Mouse (Mus musculus) heart, embryonic 10.5 days (tissue): ENCODE measurements around the gene Rnf157. TPM values are rescaled to one million over a fixed set of nuclear protein-coding genes. Genes with fewer than 3 reads are reported as not detected.
A peak's percentile ranks its signal among the peaks of the same experiment; 100 is the strongest.

Source experiments
- DNase-seq: peaks from one replicate; pipeline ENCODE4 v3.0.0-alpha.2; 2017; ENCODE audit warnings: low spot score
- H3K27ac ChIP-seq: fragments of 300-500 bp; sonication (generic); 2 replicates; pipeline ENCODE4 v1.5.1; 2016; ENCODE audit warnings: mild to moderate bottlenecking
- H3K27me3 ChIP-seq: fragments of 300-500 bp; sonication (generic); 2 replicates; pipeline ENCODE4 v1.6.1; 2016; ENCODE audit warnings: mild to moderate bottlenecking; ENCODE audit not compliant: poor library complexity, insufficient read depth, severe bottlenecking
- H3K36me3 ChIP-seq: fragments of 300-500 bp; sonication (generic); 2 replicates; pipeline ENCODE4 v1.6.1; 2016; ENCODE audit warnings: mild to moderate bottlenecking, moderate library complexity
- H3K4me1 ChIP-seq: fragments of 300-500 bp; sonication (generic); 2 replicates; pipeline ENCODE4 v1.6.1; 2016; ENCODE audit warnings: mild to moderate bottlenecking
- H3K4me3 ChIP-seq: fragments of 300-500 bp; sonication (generic); 2 replicates; pipeline ENCODE4 v1.5.1; 2016; ENCODE audit warnings: mild to moderate bottlenecking, moderate library complexity
- H3K9me3 ChIP-seq: fragments of 300-500 bp; sonication (generic); 2 replicates; pipeline ENCODE4 v1.6.1; 2016; ENCODE audit warnings: mild to moderate bottlenecking, moderate library complexity
- WGBS: fragments of 180-500 bp; shearing (Covaris S2); methylation state at CpG from one replicate; pipeline ENCODE4 v1.1.7; 2016; 5-methylcytosine and 5-hydroxymethylcytosine counted together
- polyA plus RNA-seq: library from polyadenylated mRNA; unstranded; fragments of >200 nt; fragmentation: Nextera tagmentation; extraction: Ambion mirVana; gene quantifications from 2 replicates; pipeline ENCODE4 v1.2.1, GENCODE M21; 2016

Gene Rnf157
- polyA plus RNA-seq, 1 experiment from 2014 or later = 7.3 TPM

- DNase-seq = no peak
- 0 out of 2 replicates have a peak overlapping the region, but pooled peaks have one; percentile 12 for H3K4me3 ChIP-seq
- H3K9me3 ChIP-seq = no peaks in the 10 kb centered on the region
- H3K36me3 ChIP-seq = no peaks in the 10 kb centered on the region
- peak overlapping the region; percentile 79; the same call in 1 of the 2 replicates for H3K27ac ChIP-seq
- 80% methylated on average over 3 of the region's 3 CpGs for WGBS
- H3K27me3 ChIP-seq = peaks cover 71% of the 10 kb centered on the region
- H3K4me1 ChIP-seq = peaks cover 70% of the 10 kb centered on the region
Measured at GRCm38 (mm10) chr11:116332983-116333270, 79.9 kb downstream of the Rnf157 start.

GRCm38 (mm10) chr11:116332232-116332982 lies 80.4 kb downstream of the Rnf157 start:
- no peaks in the 10 kb centered on the region for H3K36me3 ChIP-seq
- H3K4me3 ChIP-seq = peak overlapping the region; percentile 19; the same call in 1 of the 2 replicates
- peak overlapping the region; percentile 79 for H3K27ac ChIP-seq
- H3K27me3 ChIP-seq = peaks cover 66% of the 10 kb centered on the region
- no peak for DNase-seq
- no peaks in the 10 kb centered on the region for H3K9me3 ChIP-seq
- 46% methylated on average over 19 of the region's 19 CpGs for WGBS
- H3K4me1 ChIP-seq = peaks cover 66% of the 10 kb centered on the region

GRCm38 (mm10) chr11:116330211-116330518 lies 82.7 kb downstream of the Rnf157 start:
- H3K27me3 ChIP-seq = peaks cover 54% of the 10 kb centered on the region
- no peak for DNase-seq
- H3K9me3 ChIP-seq = no peaks in the 10 kb centered on the region
- H3K36me3 ChIP-seq = no peaks in the 10 kb centered on the region
- WGBS = 70% methylated on average over 7 of the region's 7 CpGs
- H3K4me3 ChIP-seq = no peak overlapping the region
- H3K4me1 ChIP-seq = peaks cover 49% of the 10 kb centered on the region
- 0 out of 2 replicates have a peak overlapping the region, but pooled peaks have one; percentile 38 for H3K27ac ChIP-seq

DNA sequence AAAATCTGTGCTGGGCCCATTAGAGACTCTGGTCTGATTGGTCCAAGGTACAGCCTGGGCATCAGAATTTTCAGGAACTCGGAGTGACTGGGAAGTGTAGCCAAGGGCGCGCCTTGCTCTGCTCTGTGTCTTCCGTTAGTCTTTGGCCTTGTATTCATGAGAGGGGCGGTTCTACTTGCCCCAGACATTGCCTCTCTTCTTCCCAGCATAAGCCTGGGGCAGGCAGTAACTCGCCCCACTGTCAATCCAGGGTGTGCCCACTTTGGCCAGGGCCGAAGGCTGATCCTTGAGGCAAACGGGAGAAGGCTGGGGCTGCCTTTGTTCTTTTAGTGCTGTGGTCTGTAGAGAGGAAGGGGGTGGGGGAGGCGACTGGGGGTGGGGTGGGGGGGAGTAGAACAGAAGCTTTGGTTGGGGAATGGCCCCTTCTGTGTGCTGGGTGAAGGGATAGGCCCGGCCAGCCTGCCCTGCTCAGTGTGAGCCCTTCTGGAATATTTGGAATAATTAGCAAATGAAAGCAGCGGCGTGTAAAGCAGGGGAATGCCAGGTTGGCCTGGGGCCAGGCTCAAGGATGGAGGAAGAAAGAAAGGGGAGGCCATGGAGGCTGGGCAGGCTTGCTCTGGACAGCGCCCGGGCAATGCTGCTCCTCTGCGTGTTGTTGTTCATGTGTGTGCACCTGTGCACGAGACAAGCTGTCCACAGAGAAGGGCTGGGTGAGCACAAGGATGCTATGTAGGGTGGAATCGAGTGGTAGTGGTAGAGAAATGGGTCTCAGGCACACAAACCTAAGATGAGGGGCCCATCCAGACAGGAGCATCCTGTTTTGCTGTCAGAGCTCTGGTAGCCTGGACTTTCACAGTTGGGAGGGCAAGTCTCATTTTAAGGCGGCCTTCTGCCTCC lies 83.3 kb downstream of the Rnf157 start:
- Histone ChIP-seq H3K36me3 (no peaks in the 10 kb centered on the region), H3K27me3 (peaks cover 48% of the 10 kb centered on the region), H3K27ac (peak overlapping the region; percentile 38; the same call in 1 of the 2 replicates), H3K4me1 (peaks cover 43% of the 10 kb centered on the region), H3K9me3 (no peaks in the 10 kb centered on the region), H3K4me3 (no peak overlapping the region)
- WGBS = 61% methylated on average over 18 of the region's 18 CpGs
- DNase-seq = no peak

- H3K27me3 ChIP-seq = peaks cover 30% of the 10 kb centered on the region
- no peak overlapping the region for H3K4me3 ChIP-seq
- peaks cover 21% of the 10 kb centered on the region for H3K4me1 ChIP-seq
- H3K9me3 ChIP-seq = no peaks in the 10 kb centered on the region
- H3K36me3 ChIP-seq = no peaks in the 10 kb centered on the region
- WGBS = 57% methylated on average over 7 of the region's 7 CpGs
- no peak for DNase-seq
- H3K27ac ChIP-seq = no peak overlapping the region
Measured at GRCm38 (mm10) chr11:116326963-116327603, 85.7 kb downstream of the Rnf157 start.

DNA sequence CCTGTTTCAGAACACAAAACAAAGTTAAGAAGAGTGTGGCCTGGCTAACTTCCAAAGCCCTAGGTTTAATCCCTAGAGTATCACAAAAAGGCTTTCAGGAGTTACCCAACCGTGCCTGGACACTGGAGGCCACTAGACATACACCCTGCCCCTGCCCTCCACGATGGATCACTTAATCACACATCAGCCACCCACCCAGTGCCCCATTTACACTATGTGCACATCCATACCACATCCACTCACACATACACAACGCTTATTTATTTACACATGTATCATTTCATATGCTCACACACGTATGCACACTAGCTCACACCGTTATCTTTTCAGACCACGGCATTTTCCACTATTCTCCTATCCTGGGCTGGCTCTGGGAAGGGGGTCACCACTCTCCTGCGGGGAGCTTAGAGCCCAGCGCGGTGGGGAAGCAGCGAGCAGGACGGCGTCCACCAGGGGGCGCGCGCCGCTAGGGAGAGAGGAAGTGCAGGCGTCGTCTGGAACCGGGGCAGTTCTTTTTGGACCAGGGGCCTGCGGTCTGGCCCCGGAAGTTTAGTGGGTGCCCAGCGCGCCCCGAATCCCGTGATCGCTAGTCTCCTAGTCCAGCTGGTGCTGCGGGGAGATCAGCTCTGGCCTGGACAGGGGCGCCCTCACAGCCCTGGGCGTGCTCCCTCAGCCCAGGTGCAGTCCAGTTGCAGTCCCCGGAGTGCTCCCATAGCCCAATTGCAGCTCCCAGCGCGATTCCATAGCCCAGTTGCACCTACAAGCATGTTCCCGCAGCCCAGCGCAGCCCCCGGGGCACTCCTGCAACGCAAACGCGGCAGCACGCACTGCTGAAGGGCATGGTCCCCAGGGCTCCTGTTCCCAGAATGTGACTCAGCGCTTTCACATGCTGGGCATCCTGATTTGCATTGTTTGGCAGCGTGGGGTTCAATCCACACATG lies 93.8 kb downstream of the Rnf157 start:
- WGBS = 2% methylated on average over 41 of the region's 41 CpGs
- no peaks in the 10 kb centered on the region for H3K36me3 ChIP-seq
- peaks cover 34% of the 10 kb centered on the region for H3K27me3 ChIP-seq
- peaks cover 8% of the 10 kb centered on the region for H3K4me1 ChIP-seq
- peak overlapping the region; percentile 58 for H3K4me3 ChIP-seq
- DNase-seq = peak; percentile 89
- H3K9me3 ChIP-seq = no peaks in the 10 kb centered on the region
- peak overlapping the region; percentile 79 for H3K27ac ChIP-seq

- H3K27me3 ChIP-seq = peaks cover 10% of the 10 kb centered on the region; the same call in 1 of the 2 replicates
- H3K4me1 ChIP-seq = no peaks in the 10 kb centered on the region
- no peak overlapping the region for H3K27ac ChIP-seq
- H3K9me3 ChIP-seq = no peaks in the 10 kb centered on the region
- H3K36me3 ChIP-seq = no peaks in the 10 kb centered on the region
- DNase-seq = no peak
- H3K4me3 ChIP-seq = no peak overlapping the region
- 61% methylated on average over 8 of the region's 8 CpGs for WGBS
Measured at GRCm38 (mm10) chr11:116312359-116312758, 100.5 kb downstream of the Rnf157 start.

DNA sequence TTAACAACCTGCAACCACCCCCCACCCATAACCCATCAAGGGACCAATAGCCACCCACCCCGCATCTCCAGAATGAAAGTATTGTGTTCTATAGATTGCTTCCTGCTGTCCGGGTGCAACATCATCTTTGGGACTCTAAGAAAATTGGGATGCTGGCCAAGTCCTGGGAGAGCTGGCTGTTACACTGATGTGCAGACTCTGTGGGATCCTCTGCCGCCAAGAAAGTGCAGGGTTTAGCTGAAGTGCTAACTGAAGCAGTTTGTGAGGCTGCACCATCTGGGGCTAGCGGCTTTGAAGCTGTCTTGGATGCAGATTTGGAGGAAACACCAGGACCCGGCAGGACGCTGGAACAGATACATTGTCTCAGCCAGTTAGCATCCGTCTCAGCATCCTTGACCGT lies 101.7 kb downstream of the Rnf157 start:
- H3K27me3 ChIP-seq = 0 out of 2 replicates have a peak, but pooled peaks cover 5% of the 10 kb centered on the region
- DNase-seq = no peak
- peaks cover 2% of the 10 kb centered on the region for H3K4me1 ChIP-seq

GRCm38 (mm10) chr11:116309601-116310000 lies 103.2 kb downstream of the Rnf157 start:
- DNase-seq = no peak
- H3K4me3 ChIP-seq = no peak overlapping the region
- no peaks in the 10 kb centered on the region for H3K27me3 ChIP-seq
- H3K4me1 ChIP-seq = peaks cover 9% of the 10 kb centered on the region
- peaks cover 7% of the 10 kb centered on the region for H3K36me3 ChIP-seq
- no peaks in the 10 kb centered on the region for H3K9me3 ChIP-seq
- WGBS = 63% methylated on average over 3 of the region's 3 CpGs
- H3K27ac ChIP-seq = no peak overlapping the region

More for the DNA sequence above, 101.7 kb downstream of the Rnf157 start:
- WGBS = 52% methylated on average over 8 of the region's 8 CpGs
- H3K4me3 ChIP-seq = no peak overlapping the region
- no peak overlapping the region for H3K27ac ChIP-seq
- H3K9me3 ChIP-seq = no peaks in the 10 kb centered on the region
- no peaks in the 10 kb centered on the region for H3K36me3 ChIP-seq

DNA sequence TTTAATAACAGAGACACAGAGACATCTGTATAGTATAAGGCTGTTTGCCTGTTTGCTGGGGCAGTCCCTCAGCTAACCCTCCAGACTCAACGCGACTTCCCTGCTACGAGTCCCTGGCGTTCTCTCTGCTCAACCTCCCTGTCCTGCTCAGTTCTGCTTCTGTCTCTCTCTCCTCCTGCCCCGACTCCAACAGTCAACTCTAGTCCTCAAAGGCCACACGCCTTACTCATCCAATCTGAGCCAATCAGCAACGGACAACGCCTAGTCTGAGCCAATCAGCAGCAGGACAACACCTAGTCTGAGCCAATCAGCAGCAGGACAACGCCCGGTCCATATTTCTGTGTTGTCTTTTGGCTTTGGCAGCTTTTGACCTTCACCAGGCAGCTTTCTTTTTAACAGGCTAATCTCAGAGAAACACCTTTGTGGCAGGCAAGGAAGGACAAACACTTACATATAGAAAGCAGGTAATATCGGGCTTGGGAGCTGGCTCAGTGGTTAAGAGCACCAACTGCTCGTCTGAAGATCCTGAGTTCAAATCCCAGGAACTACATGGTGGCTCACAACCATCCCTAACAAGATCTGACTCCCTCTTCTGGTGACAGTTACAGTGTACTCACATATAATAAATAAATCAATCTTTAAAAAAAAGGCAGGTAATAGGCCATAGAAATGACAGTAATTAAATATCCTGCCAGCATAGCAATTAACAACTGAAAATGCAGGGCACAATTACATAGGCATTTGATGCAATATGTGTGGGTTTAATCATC lies 104.9 kb downstream of the Rnf157 start:
- Histone ChIP-seq H3K4me1 (peaks cover 9% of the 10 kb centered on the region), H3K4me3 (no peak overlapping the region), H3K27me3 (no peaks in the 10 kb centered on the region), H3K27ac (no peak overlapping the region), H3K36me3 (peaks cover 24% of the 10 kb centered on the region), H3K9me3 (no peaks in the 10 kb centered on the region)
- DNase-seq = no peak
- WGBS = 89% methylated on average over 12 of the region's 12 CpGs

- WGBS = 79% methylated on average over 10 of the region's 10 CpGs
- no peak for DNase-seq
- Histone ChIP-seq H3K9me3 (no peaks in the 10 kb centered on the region), H3K36me3 (peaks cover 31% of the 10 kb centered on the region), H3K27ac (peak within 1 kb of the TSS; percentile 90), H3K27me3 (no peaks in the 10 kb centered on the region), H3K4me1 (peaks cover 9% of the 10 kb centered on the region), H3K4me3 (peak within 1 kb of the TSS; percentile 96)
Measured at GRCm38 (mm10) chr11:116307019-116307725, 105.7 kb downstream of the Rnf157 start, which contains the start of gene Exoc7. Gene Exoc7, minus strand, starts transcription at chr11:116307233.
